Mouse (Mus musculus) midbrain, embryonic 14.5 days (tissue): ENCODE results near the gene Fut2. TPM values are rescaled to one million over a fixed set of nuclear protein-coding genes. Genes with fewer than 3 reads are reported as not detected.

ENCODE experiments used
- ATAC-seq: fragments of 200-750 bp; cut with Nextera tagmentation; 2 replicates; pipeline ENCODE4 v1.8.0; 2017; ENCODE audit warnings: moderate number of reproducible peaks, moderate library complexity; ENCODE audit not compliant: low FRiP score, low TSS enrichment
- DNase-seq: peaks from one replicate; pipeline ENCODE4 v3.0.0-alpha.2; 2015
- H3K27ac ChIP-seq: fragments of 300-500 bp; sonication (generic); replicated peaks from 2 replicates; pipeline ENCODE4 v1.5.1; 2014; ENCODE audit warnings: mild to moderate bottlenecking, low read depth, low read length, moderate library complexity
- H3K27me3 ChIP-seq: fragments of 300-500 bp; sonication (generic); 2 replicates; pipeline ENCODE4 v1.6.1; 2014; ENCODE audit warnings: low read length, control low read depth, mixed read lengths; ENCODE audit not compliant: control insufficient read depth, insufficient read depth
- H3K36me3 ChIP-seq: fragments of 300-500 bp; sonication (generic); 2 replicates; pipeline ENCODE4 v1.6.1; 2014; ENCODE audit warnings: low read length, control low read depth; ENCODE audit not compliant: control insufficient read depth, insufficient read depth
- H3K4me1 ChIP-seq: fragments of 300-500 bp; sonication (generic); 2 replicates; pipeline ENCODE4 v1.6.1; 2014; ENCODE audit warnings: mild to moderate bottlenecking, antibody characterized with exemption, low read length, control low read depth; ENCODE audit not compliant: control insufficient read depth, insufficient read depth
- H3K4me2 ChIP-seq: fragments of 300-500 bp; sonication (generic); 2 replicates; pipeline ENCODE4 v1.6.1; 2014; ENCODE audit warnings: mild to moderate bottlenecking, low read length, moderate library complexity
- H3K4me3 ChIP-seq: fragments of 300-500 bp; sonication (generic); replicated peaks from 2 replicates; pipeline ENCODE4 v1.5.1; 2014; ENCODE audit warnings: low read depth, low read length
- H3K9ac ChIP-seq: fragments of 300-500 bp; sonication (generic); replicated peaks from 2 replicates; pipeline ENCODE4 v1.6.1; 2014; ENCODE audit warnings: mild to moderate bottlenecking, low read length, moderate library complexity
- H3K9me3 ChIP-seq: fragments of 300-500 bp; sonication (generic); 2 replicates; pipeline ENCODE4 v1.6.1; 2016; ENCODE audit warnings: low read length, control low read depth, mixed read lengths; ENCODE audit not compliant: control insufficient read depth
- WGBS: fragments of 180-500 bp; shearing (Covaris S2); extraction: QIAGEN DNeasy Blood & Tissue Kit; methylation state at CpG from one replicate; pipeline ENCODE4 v1.1.7; 2014; 5-methylcytosine and 5-hydroxymethylcytosine counted together
- polyA plus RNA-seq: library from polyadenylated mRNA; unstranded; fragments of >200 nt; fragmentation: Nextera tagmentation; extraction: Ambion mirVana; gene quantifications from 2 replicates; pipeline ENCODE4 v1.2.1, GENCODE M21; 2014

Gene Fut2
- polyA plus RNA-seq, 1 experiment from 2014 or later: 0.12 TPM

DNA sequence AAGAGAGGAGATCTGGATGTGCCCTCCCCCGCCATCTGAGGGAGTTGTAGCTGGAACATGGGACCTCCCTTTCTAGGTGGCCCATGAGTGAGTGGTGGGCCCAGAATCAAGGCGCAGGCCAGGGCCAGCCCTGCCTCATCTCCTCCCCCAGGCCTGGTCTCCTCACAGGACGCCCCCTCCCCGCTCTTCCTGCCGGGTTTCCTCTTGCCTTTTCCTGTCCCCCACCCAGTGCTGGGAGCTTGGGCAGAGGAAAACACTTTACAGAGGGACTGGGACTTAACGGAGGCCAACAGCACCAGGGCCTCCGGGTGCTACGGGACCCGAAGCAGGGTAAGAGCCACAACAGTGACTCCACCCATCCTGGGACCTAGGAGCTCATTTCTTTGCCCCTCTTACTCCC, 38.9 kb downstream of the Fut2 start, which contains the start of gene Rasip1:
Gene Rasip1 (plus strand): TSS at position 228 of the 400 bp plus-strand sequence.
- WGBS: 90% methylated on average over 9 of the region's 9 CpGs
- ATAC-seq: no peak
- no peaks in the 10 kb centered on the region for H3K9me3 ChIP-seq
- H3K4me3 ChIP-seq: peak within 1 kb of the TSS; percentile 56
- peak within 1 kb of the TSS; percentile 95 for H3K4me2 ChIP-seq
- H3K4me1 ChIP-seq: peaks cover 6% of the 10 kb centered on the region; the same call in 1 of the 2 replicates
- H3K36me3 ChIP-seq: no peaks in the 10 kb centered on the region
- H3K27ac ChIP-seq: peak within 1 kb of the TSS; percentile 89
- H3K27me3 ChIP-seq: no peaks in the 10 kb centered on the region
- DNase-seq: no peak
- peak within 1 kb of the TSS; percentile 74 for H3K9ac ChIP-seq

GRCm38 (mm10) chr7:45626571-45627076, 39.6 kb downstream of the Fut2 start:
- Histone ChIP-seq H3K27me3 (no peaks in the 10 kb centered on the region), H3K36me3 (no peaks in the 10 kb centered on the region), H3K9ac (no peak overlapping the region), H3K9me3 (no peaks in the 10 kb centered on the region), H3K4me3 (no peak overlapping the region), H3K27ac (no peak overlapping the region), H3K4me2 (no peak overlapping the region), H3K4me1 (peaks cover 6% of the 10 kb centered on the region; the same call in 1 of the 2 replicates)
- WGBS: 88% methylated on average over 7 of the region's 7 CpGs
- DNase-seq (no peak), ATAC-seq (no peak)

DNA sequence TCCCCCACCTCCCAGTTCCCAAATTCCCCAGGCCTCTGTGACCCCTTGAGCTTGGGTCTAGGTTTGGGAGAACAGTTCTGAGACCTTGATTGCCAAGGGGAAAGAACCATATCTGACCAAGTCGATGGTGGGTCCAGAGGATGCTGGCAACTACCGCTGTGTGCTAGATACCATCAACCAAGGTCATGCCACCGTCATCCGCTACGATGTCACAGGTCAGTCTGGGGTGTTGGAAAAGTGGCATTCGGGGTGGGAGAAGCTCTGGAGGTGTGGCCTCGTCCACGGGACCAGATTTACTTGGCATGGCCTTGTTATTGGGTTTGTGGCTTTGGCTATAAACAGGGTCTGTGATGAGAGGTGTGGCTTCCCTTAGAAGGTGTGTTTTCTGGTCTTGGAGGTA, 40.7 kb downstream of the Fut2 start:
- Histone ChIP-seq H3K4me3 (no peak overlapping the region), H3K9ac (no peak overlapping the region), H3K27ac (no peak overlapping the region), H3K4me2 (no peak overlapping the region), H3K4me1 (peaks cover 6% of the 10 kb centered on the region; the same call in 1 of the 2 replicates), H3K27me3 (no peaks in the 10 kb centered on the region), H3K36me3 (no peaks in the 10 kb centered on the region), H3K9me3 (no peaks in the 10 kb centered on the region)
- no peak for ATAC-seq
- DNase-seq: no peak
- 94% methylated on average over 8 of the region's 8 CpGs for WGBS

GRCm38 (mm10) chr7:45624718-45625117, 41.5 kb downstream of the Fut2 start:
- Histone ChIP-seq H3K36me3 (no peaks in the 10 kb centered on the region), H3K9ac (no peak overlapping the region), H3K4me1 (peaks cover 6% of the 10 kb centered on the region; the same call in 1 of the 2 replicates), H3K9me3 (no peaks in the 10 kb centered on the region), H3K4me2 (no peak overlapping the region), H3K4me3 (no peak overlapping the region), H3K27me3 (no peaks in the 10 kb centered on the region), H3K27ac (no peak overlapping the region)
- 89% methylated on average over 3 of the region's 3 CpGs for WGBS
- DNase-seq: no peak
- ATAC-seq: no peak

DNA sequence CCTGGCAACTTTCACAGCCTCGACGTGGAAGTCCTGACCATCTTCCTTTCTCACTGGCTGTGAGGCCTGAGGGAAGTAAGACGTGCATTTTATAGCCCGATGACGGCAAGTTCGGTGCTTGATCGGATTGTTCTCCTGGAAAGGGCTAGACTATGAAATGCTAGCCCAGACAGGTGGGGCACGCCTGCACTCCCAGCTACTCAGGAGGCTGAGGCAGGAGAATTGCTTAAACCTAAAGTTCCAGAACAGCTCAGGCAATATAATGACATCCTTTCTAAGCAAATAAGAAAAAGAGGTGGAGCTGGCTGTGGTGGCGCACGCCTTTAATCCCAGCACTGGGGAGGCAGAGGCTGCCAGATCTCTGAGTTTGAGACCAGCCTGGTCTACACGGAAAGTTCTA, 42.7 kb downstream of the Fut2 start:
- Histone ChIP-seq H3K27me3 (peaks cover 7% of the 10 kb centered on the region; the same call in 1 of the 2 replicates), H3K9ac (no peak overlapping the region), H3K4me3 (no peak overlapping the region), H3K4me1 (peaks cover 6% of the 10 kb centered on the region; the same call in 1 of the 2 replicates), H3K4me2 (no peak overlapping the region), H3K36me3 (no peaks in the 10 kb centered on the region), H3K27ac (no peak overlapping the region), H3K9me3 (no peaks in the 10 kb centered on the region)
- ATAC-seq (no peak), DNase-seq (no peak)
- 91% methylated on average over 11 of the region's 11 CpGs for WGBS

- Histone ChIP-seq H3K36me3 (no peaks in the 10 kb centered on the region), H3K4me3 (no peak within 1 kb of the TSS), H3K4me2 (no peak within 1 kb of the TSS), H3K27ac (no peak within 1 kb of the TSS), H3K4me1 (no peaks in the 10 kb centered on the region), H3K9ac (no peak within 1 kb of the TSS), H3K9me3 (no peaks in the 10 kb centered on the region), H3K27me3 (peaks cover 24% of the 10 kb centered on the region)
- DNase-seq (peak; percentile 30), ATAC-seq (no peak)
- 28% methylated on average over 9 of the region's 9 CpGs for WGBS
Measured at GRCm38 (mm10) chr7:45621443-45621842, 44.8 kb downstream of the Fut2 start, which contains the start of gene Izumo1. Gene Izumo1, plus strand, starts transcription at chr7:45621811.

GRCm38 (mm10) chr7:45619592-45619991, 46.6 kb downstream of the Fut2 start:
- H3K27ac ChIP-seq: no peak overlapping the region
- H3K9me3 ChIP-seq: no peaks in the 10 kb centered on the region
- no peak overlapping the region for H3K4me3 ChIP-seq
- H3K4me2 ChIP-seq: no peak overlapping the region
- no peaks in the 10 kb centered on the region for H3K36me3 ChIP-seq
- H3K27me3 ChIP-seq: peaks cover 25% of the 10 kb centered on the region
- no peaks in the 10 kb centered on the region for H3K4me1 ChIP-seq
- 94% methylated on average over 5 of the region's 5 CpGs for WGBS
- ATAC-seq (no peak), DNase-seq (no peak)
- H3K9ac ChIP-seq: no peak overlapping the region

DNA sequence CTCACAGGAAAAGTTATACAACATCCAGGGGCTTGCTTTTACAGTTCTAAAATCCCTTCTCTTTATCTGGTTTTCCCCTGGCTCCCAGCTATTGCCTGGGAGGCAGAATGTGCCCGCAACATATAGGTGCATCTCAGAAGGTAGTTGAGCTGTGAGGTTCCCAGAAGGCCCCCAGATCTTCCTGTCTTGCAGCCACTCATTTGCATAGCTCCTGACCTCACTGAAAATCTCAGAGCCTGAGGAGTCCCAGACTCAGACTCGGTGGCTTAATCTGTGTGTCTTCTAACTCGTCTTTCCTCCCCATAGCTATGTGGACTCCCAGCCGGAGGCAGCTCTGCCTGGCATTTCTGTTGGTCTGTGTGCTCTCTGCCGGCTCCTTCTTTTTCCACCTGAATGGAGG, 47.9 kb downstream of the Fut2 start:
- Histone ChIP-seq H3K4me2 (no peak overlapping the region), H3K27ac (no peak overlapping the region), H3K27me3 (peaks cover 25% of the 10 kb centered on the region), H3K4me3 (no peak overlapping the region), H3K36me3 (no peaks in the 10 kb centered on the region), H3K9ac (no peak overlapping the region), H3K9me3 (no peaks in the 10 kb centered on the region), H3K4me1 (no peaks in the 10 kb centered on the region)
- 81% methylated on average over 5 of the region's 5 CpGs for WGBS
- DNase-seq: no peak
- no peak for ATAC-seq

GRCm38 (mm10) chr7:45617042-45617695, 49.0 kb downstream of the Fut2 start, which contains the start of gene Fut1:
Gene Fut1, plus strand, starts transcription at chr7:45617289.
- Histone ChIP-seq H3K4me3 (no peak within 1 kb of the TSS), H3K27ac (no peak within 1 kb of the TSS), H3K27me3 (peaks cover 25% of the 10 kb centered on the region), H3K4me1 (no peaks in the 10 kb centered on the region), H3K4me2 (peak within 1 kb of the TSS; percentile 22; the same call in 1 of the 2 replicates), H3K36me3 (no peaks in the 10 kb centered on the region), H3K9ac (no peak within 1 kb of the TSS), H3K9me3 (no peaks in the 10 kb centered on the region)
- WGBS: 7% methylated on average over 31 of the region's 31 CpGs
- no peak for DNase-seq
- ATAC-seq: no peak
